Mouse (Mus musculus) yolk sac, embryonic 10.5 days (tissue): Measurements from ENCODE around the gene Ing1.
A peak's percentile ranks its signal among the peaks of the same experiment; 100 is the strongest.
"Not testable (repeated sequence)": the region's sequence is repeated elsewhere in the genome, so short reads cannot be mapped to it uniquely, and the experiment has no call there.

Experiments
- DNase-seq: peaks from one replicate; pipeline ENCODE4 v3.0.0-alpha.2; 2017; ENCODE audit warnings: low spot score

The Ing1 gene

GRCm38 (mm10) chr8:11551497-11551896 is 3.9 kb upstream of the Ing1 start:
- DNase-seq: not testable (repeated sequence)

GRCm38 (mm10) chr8:11552390-11552789 is 3.0 kb upstream of the Ing1 start:
- no peak for DNase-seq

GRCm38 (mm10) chr8:11555720-11556591 is 585 bp downstream of the Ing1 start:
- DNase-seq: peak; percentile 100

- DNase-seq: peak; percentile 49
Measured at GRCm38 (mm10) chr8:11556691-11557423, 1.5 kb downstream of the Ing1 start.

DNA sequence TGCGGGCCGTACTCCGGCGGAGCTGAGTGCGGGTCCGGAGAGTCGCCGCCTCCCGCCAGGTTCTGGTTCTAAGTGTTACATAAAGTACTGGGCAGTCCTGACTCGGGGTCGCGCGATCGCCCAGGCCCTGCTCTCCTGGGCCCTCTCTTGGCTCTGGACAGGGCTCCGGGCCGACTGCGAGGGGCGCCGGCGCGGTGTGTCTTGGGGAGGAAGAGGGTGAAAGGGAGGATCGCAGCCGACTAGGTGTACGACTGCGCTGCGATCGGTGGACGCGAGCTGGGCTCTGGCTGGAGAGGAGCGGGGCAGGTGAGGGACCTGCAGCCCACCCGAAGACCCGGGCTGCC is 2.0 kb downstream of the Ing1 start:
- no peak for DNase-seq

DNA sequence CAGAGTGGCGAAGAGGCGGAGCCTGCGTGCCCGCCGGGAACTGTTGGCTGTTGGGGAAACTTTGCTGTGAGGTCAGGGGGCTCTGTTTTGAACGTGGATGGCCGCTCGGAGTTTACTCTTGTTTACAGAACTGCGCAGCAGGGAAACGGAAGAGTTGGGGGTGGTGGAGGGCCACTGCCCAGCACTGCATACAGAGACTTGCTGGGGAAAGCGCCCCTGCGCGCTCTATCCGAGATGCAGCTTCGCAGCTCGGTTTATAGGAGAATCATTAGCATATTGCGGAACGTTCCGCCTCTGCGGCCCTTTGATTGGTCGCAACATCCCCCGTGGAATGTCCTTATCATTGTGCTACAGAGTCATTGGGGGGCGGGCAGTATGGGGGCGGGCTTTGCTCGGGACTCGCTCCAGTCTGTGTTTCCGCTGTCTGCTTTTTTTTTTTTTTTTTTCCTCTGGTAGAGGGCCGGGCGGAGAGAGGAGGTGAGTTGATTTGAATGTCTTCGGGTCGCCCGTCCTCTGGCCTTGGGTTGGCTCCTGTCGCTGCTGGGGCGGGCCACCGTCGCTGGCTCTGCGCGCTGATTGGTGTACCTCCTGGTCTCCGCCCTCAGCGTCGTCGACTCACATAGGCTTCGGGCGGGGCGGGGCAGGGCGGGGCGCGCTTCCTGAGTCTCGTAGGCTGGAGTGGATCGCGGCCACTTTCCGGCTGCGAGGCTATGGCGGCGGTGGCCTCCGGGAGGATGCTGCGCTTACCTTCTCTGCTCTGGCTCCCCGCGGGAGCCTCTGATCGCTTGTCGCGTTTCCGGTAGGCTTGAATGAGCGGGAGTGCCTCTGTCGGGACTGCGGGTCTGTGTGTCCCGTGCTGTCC is 2.6 kb downstream of the Ing1 start:
- peak; percentile 99 for DNase-seq

GRCm38 (mm10) chr8:11559511-11559910 is 4.1 kb downstream of the Ing1 start:
- no peak for DNase-seq

DNA sequence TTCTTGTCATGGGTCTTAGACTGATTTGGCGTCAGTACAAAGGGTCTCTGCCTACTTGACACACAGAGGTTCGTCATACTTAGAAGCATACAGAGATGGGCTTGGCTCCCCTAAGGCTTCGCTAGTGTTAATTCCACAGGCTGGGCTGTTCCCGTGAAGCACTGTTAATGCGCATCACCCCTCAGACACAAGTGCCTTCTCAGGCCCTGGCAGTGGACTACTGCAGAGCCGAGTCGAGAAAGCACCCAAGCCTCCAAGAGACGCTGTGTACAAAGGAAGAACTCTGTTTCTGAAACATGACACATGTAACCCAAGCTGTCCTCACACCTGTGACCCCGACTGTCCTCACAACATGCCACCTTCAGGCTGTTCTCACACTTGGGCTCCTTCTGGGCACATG is 4.8 kb downstream of the Ing1 start:
- no peak for DNase-seq

- DNase-seq: no peak
Measured at GRCm38 (mm10) chr8:11564236-11564635, 8.9 kb downstream of the Ing1 start.

DNA sequence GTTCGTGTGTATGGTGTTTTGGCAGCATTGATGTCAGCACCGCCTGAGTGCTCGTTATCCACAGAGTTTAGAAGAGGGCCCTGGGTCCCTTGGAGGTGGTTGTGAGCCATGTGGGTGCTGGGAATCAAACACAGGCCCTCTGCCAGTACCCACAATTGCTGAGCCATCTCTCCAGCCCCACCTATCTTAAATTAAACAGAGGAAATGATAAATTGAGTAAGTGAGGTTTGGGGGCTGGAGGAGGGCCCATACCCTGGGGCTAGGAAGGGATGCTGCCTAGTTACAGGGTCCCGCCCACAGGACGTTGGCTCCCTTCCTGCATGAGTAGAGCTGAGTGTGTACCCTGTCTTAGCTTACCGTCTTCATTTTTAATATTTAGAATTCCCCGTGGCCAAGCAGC is 9.3 kb downstream of the Ing1 start:
- DNase-seq: no peak

GRCm38 (mm10) chr8:11568193-11568592 is 12.8 kb downstream of the Ing1 start:
- not testable (repeated sequence) for DNase-seq

GRCm38 (mm10) chr8:11569260-11570097 is 14.1 kb downstream of the Ing1 start:
- no peak for DNase-seq

- no peak for DNase-seq
Measured at GRCm38 (mm10) chr8:11570742-11571141, 15.4 kb downstream of the Ing1 start.

DNA sequence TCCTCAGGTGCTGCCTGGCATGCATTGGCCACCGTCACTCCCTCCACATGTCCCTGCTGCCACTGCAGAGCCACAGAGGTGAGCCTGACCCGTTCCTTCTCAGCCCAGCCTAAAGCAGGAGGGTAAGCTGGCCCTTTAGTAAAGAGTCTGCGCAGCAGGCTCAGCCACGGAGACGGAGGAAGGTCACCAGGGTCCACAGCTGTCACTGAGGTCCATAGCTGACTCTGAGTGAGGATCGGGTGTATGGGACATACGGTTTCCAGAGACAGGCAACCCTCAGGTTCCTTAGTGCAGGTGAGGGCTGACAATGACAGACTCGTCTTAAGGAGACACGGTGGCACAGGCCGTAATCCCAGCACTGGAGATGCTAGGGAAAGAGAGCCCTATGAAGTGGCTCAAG is 16.6 kb downstream of the Ing1 start:
- no peak for DNase-seq

- no peak for DNase-seq
Measured at GRCm38 (mm10) chr8:11572428-11572827, 17.1 kb downstream of the Ing1 start.

DNA sequence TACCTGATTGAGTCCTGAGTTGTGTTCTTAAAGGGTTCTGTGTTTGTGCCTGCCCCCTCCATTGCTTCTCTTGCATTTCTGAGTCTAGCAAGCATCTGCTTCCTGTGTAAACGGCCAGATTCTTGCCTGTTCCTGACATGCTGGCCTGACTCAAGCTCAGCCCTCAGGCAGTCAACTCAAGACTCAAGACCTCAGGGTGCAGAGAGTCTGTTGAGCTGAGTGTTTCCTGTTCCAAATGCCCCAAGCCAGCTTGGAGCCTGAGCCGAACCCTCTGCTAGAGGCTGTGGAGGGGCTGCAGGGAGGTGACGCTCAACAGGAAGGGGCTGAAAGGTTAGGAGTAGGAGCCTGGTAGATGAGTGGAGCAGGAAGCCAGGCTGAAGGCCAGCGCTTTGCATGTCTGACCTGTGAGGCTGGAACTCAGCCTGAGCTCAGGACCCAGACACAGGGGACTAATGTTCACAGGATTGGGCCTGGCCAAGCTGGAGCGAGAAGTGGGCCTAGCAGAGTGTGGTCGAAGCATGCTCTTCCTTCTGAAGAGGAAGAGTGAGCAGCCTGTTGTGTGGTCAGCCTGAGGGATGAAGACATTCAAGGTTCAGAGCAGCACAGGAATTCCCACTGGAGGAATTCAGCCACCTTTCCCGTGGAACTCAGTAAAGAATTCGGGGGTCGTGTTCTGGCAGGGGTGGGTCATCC is 19.7 kb downstream of the Ing1 start:
- peak; percentile 32 for DNase-seq

DNA sequence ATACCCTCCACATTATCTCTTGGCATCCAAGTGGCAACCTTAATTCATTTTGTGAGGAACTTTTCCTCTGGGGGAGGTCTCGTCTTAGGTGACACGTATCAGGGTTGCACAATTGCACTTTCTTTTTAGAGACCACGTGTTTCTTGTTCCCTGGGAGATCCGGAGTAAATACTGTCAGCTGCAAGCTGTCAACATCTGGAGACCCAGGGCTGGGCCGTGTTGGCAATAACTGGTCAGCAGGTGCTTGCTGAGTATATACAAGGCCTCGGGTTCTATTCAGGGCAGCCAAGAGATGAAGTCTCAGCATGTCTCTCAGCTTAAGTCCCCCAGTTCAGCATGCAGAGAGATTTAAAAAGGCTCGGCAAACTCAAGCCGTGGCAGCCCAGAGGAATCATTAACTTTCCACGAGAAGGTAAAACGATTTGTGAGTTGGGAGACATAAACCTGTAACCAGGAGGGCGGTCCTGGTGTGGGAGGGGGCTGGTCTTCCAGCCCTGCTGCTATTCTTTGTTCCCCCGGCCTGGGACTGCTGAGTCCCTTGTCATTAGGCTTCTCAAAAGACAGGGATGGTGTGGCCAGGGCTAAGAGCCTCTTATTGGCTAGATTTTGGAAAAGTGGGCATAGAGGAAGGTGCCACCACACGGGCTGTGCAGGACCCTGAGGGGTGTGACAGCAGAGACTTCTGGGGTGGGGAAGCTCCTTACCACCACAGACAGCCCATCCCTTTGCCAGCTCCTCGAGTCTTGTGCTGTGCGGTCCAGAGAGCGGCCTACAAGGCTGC is 20.4 kb downstream of the Ing1 start:
- peak; percentile 74 for DNase-seq

DNA sequence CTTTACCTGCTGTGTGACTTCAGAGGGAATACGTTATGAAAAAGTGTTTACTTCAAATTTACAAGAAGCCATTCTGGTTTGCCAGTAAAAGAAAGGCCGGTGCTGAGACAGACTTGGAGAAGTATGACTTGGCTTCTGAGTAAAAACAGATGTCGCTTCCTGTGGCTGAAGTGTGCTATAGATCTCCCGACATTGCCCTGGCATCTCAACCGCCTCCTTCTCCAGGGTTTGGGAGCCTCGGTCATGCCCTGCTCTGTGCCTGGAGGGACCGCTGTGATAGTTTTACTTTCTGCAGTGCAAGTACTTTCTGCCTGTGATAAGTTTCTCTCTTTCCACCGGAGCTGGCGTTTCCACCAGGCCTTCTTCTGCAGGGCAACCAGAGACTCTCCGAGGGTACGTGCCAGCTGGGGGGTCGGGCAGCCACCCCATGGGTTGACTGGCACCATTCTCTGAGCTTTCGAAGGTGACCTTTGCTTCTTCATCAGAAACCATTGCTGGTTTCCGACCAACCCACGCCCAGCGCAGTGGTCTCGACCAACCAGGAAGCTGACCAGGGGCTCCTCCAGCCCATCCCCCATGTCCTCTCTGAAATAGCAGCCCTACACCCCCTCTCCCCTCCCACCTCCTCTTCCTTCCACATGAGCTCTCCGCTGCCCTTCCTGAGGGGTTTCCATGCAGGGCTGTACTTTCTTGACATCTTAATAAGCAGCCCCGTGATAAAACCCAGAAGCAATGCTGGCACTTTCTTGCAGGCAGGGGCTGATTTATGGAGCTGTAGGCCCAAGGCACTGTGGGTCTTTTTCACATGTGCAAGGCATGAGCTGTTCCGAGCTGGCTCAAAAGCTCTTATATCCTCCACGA is 30.4 kb downstream of the Ing1 start:
- DNase-seq: peak; percentile 56

DNA sequence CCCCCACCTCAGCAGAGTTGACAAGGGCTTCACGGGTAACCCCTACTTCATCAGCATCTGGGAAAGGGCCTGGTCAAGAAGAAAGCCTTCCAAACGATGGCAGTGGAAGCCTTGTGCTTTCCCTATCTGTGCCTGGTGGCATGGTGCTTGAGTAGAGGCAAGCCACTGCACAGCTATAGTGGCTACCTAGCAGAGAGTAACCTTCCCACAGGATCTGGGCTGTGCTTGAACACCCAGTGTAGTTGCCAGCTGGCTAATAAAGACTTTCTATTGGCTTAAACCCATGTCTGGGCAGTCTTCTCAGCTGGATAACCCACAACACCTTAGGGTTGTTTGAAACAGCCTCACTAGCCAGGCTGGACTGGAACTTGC is 31.0 kb downstream of the Ing1 start:
- DNase-seq: no peak
